Mouse (Mus musculus) E14TG2a.4 (cell line): ENCODE measurements around the gene Pgr15l.

Source experiments
- CTCF ChIP-seq: conservative IDR thresholded peaks from 2 replicates; pipeline ENCODE4 v1.5.1; 2014; ENCODE audit warnings: low read length
- NANOG ChIP-seq: IDR thresholded peaks from 2 replicates; pipeline ENCODE4 v1.6.1; 2014; ENCODE audit warnings: borderline replicate concordance, low read length, mixed read lengths

- TF ChIP-seq CTCF: no peak
- no peak for TF ChIP-seq NANOG
Measured at GRCm38 (mm10) chrX:97072369-97072768, at the start of gene Pgr15l.
